Mouse (Mus musculus) forebrain, embryonic 10.5 days (tissue): ENCODE results near the gene Olfr1309. TPM values are rescaled to one million over a fixed set of nuclear protein-coding genes. Genes with fewer than 3 reads are reported as not detected.
"Not testable (repeated sequence)": the region's sequence is repeated elsewhere in the genome, so short reads cannot be mapped to it uniquely, and the experiment has no call there.

Source experiments
- DNase-seq: peaks from one replicate; pipeline ENCODE4 v3.0.0-alpha.2; 2017; ENCODE audit warnings: low spot score; ENCODE audit errors: extremely low spot score
- H3K27ac ChIP-seq: fragments of 300-500 bp; sonication (generic); 2 replicates; pipeline ENCODE4 v1.5.1; 2016; ENCODE audit warnings: mild to moderate bottlenecking
- H3K27me3 ChIP-seq: fragments of 300-500 bp; sonication (generic); 2 replicates; pipeline ENCODE4 v1.6.1; 2016; ENCODE audit warnings: mild to moderate bottlenecking; ENCODE audit not compliant: poor library complexity, severe bottlenecking
- H3K36me3 ChIP-seq: fragments of 300-500 bp; sonication (generic); replicated peaks from 2 replicates; pipeline ENCODE4 v1.6.1; 2016; ENCODE audit warnings: mild to moderate bottlenecking, moderate library complexity
- H3K4me1 ChIP-seq: fragments of 300-500 bp; sonication (generic); 2 replicates; pipeline ENCODE4 v1.6.1; 2016
- H3K4me3 ChIP-seq: fragments of 300-500 bp; sonication (generic); 2 replicates; pipeline ENCODE4 v1.5.1; 2016; ENCODE audit warnings: mild to moderate bottlenecking, moderate library complexity
- H3K9me3 ChIP-seq: fragments of 300-500 bp; sonication (generic); 2 replicates; pipeline ENCODE4 v1.6.1; 2016; ENCODE audit warnings: mild to moderate bottlenecking, moderate library complexity
- WGBS: fragments of 180-500 bp; shearing (Covaris S2); methylation state at CpG from one replicate; pipeline ENCODE4 v1.1.7; 2016; 5-methylcytosine and 5-hydroxymethylcytosine counted together
- polyA plus RNA-seq: library from polyadenylated mRNA; unstranded; fragments of >200 nt; fragmentation: Nextera tagmentation; extraction: Ambion mirVana; gene quantifications from 2 replicates; pipeline ENCODE4 v1.2.1, GENCODE M21; 2016

The Olfr1309 gene
- polyA plus RNA-seq = not detected in 2 replicates

DNA sequence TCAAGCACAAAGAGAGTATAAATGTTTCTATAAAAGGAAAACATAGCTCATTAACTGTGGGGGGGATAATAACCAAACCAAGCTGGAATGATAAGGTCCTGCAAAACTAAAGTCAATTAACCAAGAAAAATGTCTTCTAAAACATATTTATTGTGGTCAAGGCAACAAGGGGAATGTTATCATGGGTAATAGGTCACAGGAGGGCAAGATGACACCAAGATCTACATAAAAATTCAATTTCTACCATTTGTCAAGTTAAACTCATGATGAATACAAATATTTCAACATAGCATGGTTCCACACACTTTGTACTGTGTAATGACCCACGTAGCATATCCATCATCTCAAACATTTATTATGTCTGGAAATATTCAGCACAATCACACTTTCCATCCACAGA lies at the start of gene Olfr1309:
Gene Olfr1309 (minus strand): TSS at position 101 of the 400 bp plus-strand sequence.
- 69% methylated on average over 1 of the region's 1 CpGs for WGBS
- no peak within 1 kb of the TSS for H3K27ac ChIP-seq
- no peak for DNase-seq
- no peak within 1 kb of the TSS for H3K4me3 ChIP-seq
- no peaks in the 10 kb centered on the region for H3K36me3 ChIP-seq
- H3K4me1 ChIP-seq = no peaks in the 10 kb centered on the region
- no peaks in the 10 kb centered on the region for H3K9me3 ChIP-seq
- H3K27me3 ChIP-seq = no peaks in the 10 kb centered on the region

GRCm38 (mm10) chr2:112026971-112027370 lies 36.9 kb upstream of the Olfr1309 start:
- DNase-seq, H3K4me1 ChIP-seq, H3K27ac ChIP-seq, H3K36me3 ChIP-seq, H3K9me3 ChIP-seq, H3K4me3 ChIP-seq, H3K27me3 ChIP-seq: not testable (repeated sequence)
- WGBS = 55% methylated on average over 6 of the region's 6 CpGs

DNA sequence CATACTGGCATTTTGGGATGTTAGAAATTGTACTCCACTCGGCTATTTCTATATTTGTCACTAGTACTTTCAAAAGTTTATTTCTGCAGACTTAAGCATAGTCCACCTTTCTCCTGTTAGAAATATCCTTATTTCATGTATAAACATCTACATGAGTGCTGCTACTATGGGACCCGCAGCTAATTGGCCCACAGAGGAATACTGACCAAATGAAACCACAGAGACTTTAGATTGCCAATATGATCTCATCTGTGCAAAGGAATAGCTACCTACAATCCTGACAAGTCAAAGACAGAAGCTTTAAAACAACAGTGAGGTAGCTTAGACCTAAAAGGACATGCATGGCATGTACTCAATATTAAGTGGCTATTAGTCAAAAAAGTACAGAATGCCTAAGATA lies 34.2 kb upstream of the Olfr1309 start, which contains the start of gene Olfr1311:
Gene Olfr1311 (minus strand): TSS at position 101 of the 400 bp plus-strand sequence.
- H3K27me3 ChIP-seq = no peaks in the 10 kb centered on the region
- no peaks in the 10 kb centered on the region for H3K36me3 ChIP-seq
- no peak for DNase-seq
- H3K27ac ChIP-seq = no peak within 1 kb of the TSS
- no peaks in the 10 kb centered on the region for H3K9me3 ChIP-seq
- H3K4me3 ChIP-seq = no peak within 1 kb of the TSS
- 92% methylated on average over 2 of the region's 2 CpGs for WGBS
- no peaks in the 10 kb centered on the region for H3K4me1 ChIP-seq

DNA sequence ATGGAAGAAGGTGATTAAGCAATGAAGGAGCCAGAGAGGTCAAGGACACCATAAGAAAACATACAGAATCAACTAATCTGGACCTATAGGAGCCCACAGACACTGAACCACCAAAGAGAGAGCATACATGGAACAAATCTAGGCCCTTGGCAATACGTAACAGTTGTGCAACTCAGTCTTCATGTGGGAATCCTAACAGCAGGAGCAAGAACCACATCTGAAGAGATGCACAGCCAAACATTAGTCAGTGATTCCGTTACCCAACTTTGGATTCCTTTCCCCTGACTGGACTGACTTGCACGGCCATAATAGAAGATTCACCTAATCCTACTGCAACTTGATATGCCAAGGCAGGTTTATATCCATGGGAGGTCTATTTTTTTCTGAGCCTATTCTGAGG lies 24.8 kb upstream of the Olfr1309 start:
- H3K4me1 ChIP-seq = no peaks in the 10 kb centered on the region
- no peaks in the 10 kb centered on the region for H3K9me3 ChIP-seq
- no peaks in the 10 kb centered on the region for H3K36me3 ChIP-seq
- H3K27ac ChIP-seq = no peak overlapping the region
- WGBS = 85% methylated on average over 3 of the region's 3 CpGs
- H3K4me3 ChIP-seq = no peak overlapping the region
- no peaks in the 10 kb centered on the region for H3K27me3 ChIP-seq
- DNase-seq = no peak

GRCm38 (mm10) chr2:112012608-112013007 lies 22.5 kb upstream of the Olfr1309 start, which contains the start of gene Olfr1310:
Olfr1310 (minus strand) TSS chr2:112012708.
- no peak for DNase-seq
- Histone ChIP-seq H3K4me1 (no peaks in the 10 kb centered on the region), H3K27me3 (no peaks in the 10 kb centered on the region), H3K4me3 (no peak within 1 kb of the TSS), H3K27ac (no peak within 1 kb of the TSS), H3K9me3 (no peaks in the 10 kb centered on the region), H3K36me3 (no peaks in the 10 kb centered on the region)

- no peaks in the 10 kb centered on the region for H3K27me3 ChIP-seq
- H3K4me1 ChIP-seq = no peaks in the 10 kb centered on the region
- no peak within 1 kb of the TSS for H3K27ac ChIP-seq
- DNase-seq = no peak
- no peak within 1 kb of the TSS for H3K4me3 ChIP-seq
- 72% methylated on average over 1 of the region's 1 CpGs for WGBS
- H3K9me3 ChIP-seq = no peaks in the 10 kb centered on the region
- no peaks in the 10 kb centered on the region for H3K36me3 ChIP-seq
Observed at GRCm38 (mm10) chr2:111964844-111965243, 25.2 kb downstream of the Olfr1309 start, which contains the start of gene Olfr1308. Olfr1308 (minus strand) TSS chr2:111964944.

GRCm38 (mm10) chr2:111949340-111949739 lies 40.7 kb downstream of the Olfr1309 start, which contains the start of gene Olfr1307:
Olfr1307 (minus strand) TSS chr2:111949440.
- Histone ChIP-seq H3K36me3 (no peaks in the 10 kb centered on the region), H3K9me3 (no peaks in the 10 kb centered on the region), H3K4me1 (no peaks in the 10 kb centered on the region), H3K27me3 (no peaks in the 10 kb centered on the region), H3K27ac (no peak within 1 kb of the TSS), H3K4me3 (no peak within 1 kb of the TSS)
- DNase-seq = no peak
- 80% methylated on average over 1 of the region's 1 CpGs for WGBS

Other genes with a start within 250 kb of the Olfr1309 start
- not detected in 2 replicates for gene Olfr1301, start 239.3 kb downstream of the Olfr1309 start, polyA plus RNA-seq
- gene Olfr1302, start 212.9 kb downstream of the Olfr1309 start, polyA plus RNA-seq = not detected in 2 replicates
- not detected in 2 replicates for gene Olfr1303, start 169.9 kb downstream of the Olfr1309 start, polyA plus RNA-seq
- not detected in 2 replicates for gene Olfr1305, start 113.1 kb downstream of the Olfr1309 start, polyA plus RNA-seq
- gene Olfr1306, start 74.0 kb downstream of the Olfr1309 start, polyA plus RNA-seq = not detected in 2 replicates
- gene Olfr1307, start 40.8 kb downstream of the Olfr1309 start, polyA plus RNA-seq = not detected in 2 replicates
- gene Olfr1308, start 25.3 kb downstream of the Olfr1309 start, polyA plus RNA-seq = not detected in 2 replicates
- gene Olfr1310, start 22.4 kb upstream of the Olfr1309 start, polyA plus RNA-seq = not detected in 2 replicates
- gene Olfr1311, start 34.1 kb upstream of the Olfr1309 start, polyA plus RNA-seq = not detected in 2 replicates
- gene Olfr1312, start 60.0 kb upstream of the Olfr1309 start, polyA plus RNA-seq = not detected in 2 replicates
- not detected in 2 replicates for gene Olfr1313, start 87.6 kb upstream of the Olfr1309 start, polyA plus RNA-seq
- gene Olfr1314, start 106.5 kb upstream of the Olfr1309 start, polyA plus RNA-seq = not detected in 2 replicates
- not detected in 2 replicates for gene Olfr1315-ps1, start 125.2 kb upstream of the Olfr1309 start, polyA plus RNA-seq
- not detected in 2 replicates for gene Olfr1316, start 144.7 kb upstream of the Olfr1309 start, polyA plus RNA-seq
- not detected in 2 replicates for gene Olfr1317, start 150.0 kb upstream of the Olfr1309 start, polyA plus RNA-seq
- gene Olfr1318, start 163.9 kb upstream of the Olfr1309 start, polyA plus RNA-seq = not detected in 2 replicates
- 10.8 and 14.4 TPM in 2 replicates for gene Lpcat4, start 249.2 kb upstream of the Olfr1309 start, polyA plus RNA-seq